Mouse (Mus musculus): ENCODE results near the gene Bms1. TPM values are rescaled to one million over a fixed set of nuclear protein-coding genes. Genes with fewer than 3 reads are reported as not detected.

The Bms1 gene
- total RNA-seq, 2 experiments from 2014 or later, result 23.2 to 27.0 TPM

DNA sequence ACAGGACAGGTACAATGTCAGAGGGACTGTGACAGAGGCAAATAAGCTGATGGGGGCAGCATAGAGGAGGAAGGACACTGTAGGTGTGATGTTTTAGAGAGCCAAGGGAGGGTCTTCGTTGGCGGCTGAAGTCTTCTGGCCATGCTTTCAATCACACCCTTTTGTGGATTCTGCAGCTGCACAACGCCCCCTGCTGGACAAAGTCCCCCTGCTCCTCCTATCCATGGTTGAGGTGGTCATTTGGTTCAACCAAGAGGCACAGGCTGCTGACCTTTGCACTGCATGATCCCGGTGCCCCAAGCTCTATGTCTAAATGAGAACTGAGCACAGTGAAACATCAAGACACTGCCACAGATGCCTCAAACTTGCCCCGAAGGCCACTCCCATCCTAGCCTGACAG is 46.0 kb downstream of the Bms1 start:
- DNase-seq (ENCODE audit: extremely low spot score in 1 of 2, low spot score in 2 of 2), result peak in 1 of 2 experiments; percentile 61
- intact Hi-C loops (cut with DNase I), result no loop called here

GRCm38 (mm10) chr6:118372794-118373193 is 46.5 kb downstream of the Bms1 start:
- intact Hi-C loops (cut with DNase I), result no loop called here
- DNase-seq (ENCODE audit: extremely low spot score in 1 of 2, low spot score in 2 of 2), result no peak

GRCm38 (mm10) chr6:118367502-118367901 is 51.8 kb downstream of the Bms1 start:
- no peak for DNase-seq (ENCODE audit: extremely low spot score in 1 of 2, low spot score in 2 of 2)
- intact Hi-C loops (cut with DNase I), result no loop called here

DNA sequence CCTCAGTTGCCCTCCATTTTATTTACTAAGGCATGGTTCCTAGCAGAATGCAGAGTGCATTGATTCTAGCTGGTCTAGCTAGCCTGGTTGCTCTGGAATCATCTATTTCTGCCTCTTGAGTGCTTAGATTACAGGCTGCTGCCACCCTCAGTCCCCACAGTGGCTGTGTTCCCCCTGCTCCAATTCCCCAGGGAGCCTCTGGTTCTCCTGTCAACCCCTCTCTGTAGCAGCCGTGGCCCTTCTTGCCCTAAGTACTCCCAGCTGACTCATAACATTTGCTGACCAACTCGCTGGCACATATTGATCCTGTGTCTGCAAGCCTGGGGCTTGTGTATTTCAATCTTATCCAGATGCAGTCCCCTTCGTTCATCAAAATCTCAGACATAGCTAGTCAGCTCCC is 53.1 kb downstream of the Bms1 start:
- DNase-seq (ENCODE audit: extremely low spot score in 1 of 2, low spot score in 2 of 2), result no peak
- intact Hi-C loops (cut with DNase I), result no loop called here

DNA sequence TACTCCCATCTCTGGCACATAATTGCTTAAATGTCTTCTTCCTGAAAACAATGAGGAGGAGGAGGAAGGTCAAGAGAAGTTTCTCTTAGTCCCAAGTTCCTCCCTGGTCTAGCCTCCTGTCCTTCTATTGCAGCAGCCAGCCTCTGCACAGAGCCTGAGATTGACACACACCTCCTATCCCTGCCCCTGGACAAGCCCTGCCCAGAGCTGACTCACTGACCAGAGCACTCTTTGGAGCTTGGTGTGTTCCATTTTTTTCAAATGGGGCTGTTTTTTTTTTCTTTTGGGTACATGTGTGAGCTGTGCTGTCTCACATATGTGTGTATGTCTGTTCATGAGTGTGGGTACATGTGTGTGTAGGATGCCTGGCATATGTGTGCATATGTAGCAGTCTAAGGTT is 53.5 kb downstream of the Bms1 start:
- intact Hi-C loops (cut with DNase I), result no loop called here
- no peak for DNase-seq (ENCODE audit: extremely low spot score in 1 of 2, low spot score in 2 of 2)

- no peak for DNase-seq (ENCODE audit: extremely low spot score in 1 of 2, low spot score in 2 of 2)
- intact Hi-C loops (cut with DNase I), result no loop called here
Observed at GRCm38 (mm10) chr6:118350342-118350741, 68.9 kb downstream of the Bms1 start.

- intact Hi-C loops (cut with DNase I), result no loop called here
- DNase-seq (ENCODE audit: extremely low spot score in 1 of 2, low spot score in 2 of 2), result no peak
Observed at GRCm38 (mm10) chr6:118348186-118348585, 71.1 kb downstream of the Bms1 start.

GRCm38 (mm10) chr6:118347291-118347690 is 72.0 kb downstream of the Bms1 start:
- no peak for DNase-seq (ENCODE audit: extremely low spot score in 1 of 2, low spot score in 2 of 2)
- intact Hi-C loops (cut with DNase I), result no loop called here

DNA sequence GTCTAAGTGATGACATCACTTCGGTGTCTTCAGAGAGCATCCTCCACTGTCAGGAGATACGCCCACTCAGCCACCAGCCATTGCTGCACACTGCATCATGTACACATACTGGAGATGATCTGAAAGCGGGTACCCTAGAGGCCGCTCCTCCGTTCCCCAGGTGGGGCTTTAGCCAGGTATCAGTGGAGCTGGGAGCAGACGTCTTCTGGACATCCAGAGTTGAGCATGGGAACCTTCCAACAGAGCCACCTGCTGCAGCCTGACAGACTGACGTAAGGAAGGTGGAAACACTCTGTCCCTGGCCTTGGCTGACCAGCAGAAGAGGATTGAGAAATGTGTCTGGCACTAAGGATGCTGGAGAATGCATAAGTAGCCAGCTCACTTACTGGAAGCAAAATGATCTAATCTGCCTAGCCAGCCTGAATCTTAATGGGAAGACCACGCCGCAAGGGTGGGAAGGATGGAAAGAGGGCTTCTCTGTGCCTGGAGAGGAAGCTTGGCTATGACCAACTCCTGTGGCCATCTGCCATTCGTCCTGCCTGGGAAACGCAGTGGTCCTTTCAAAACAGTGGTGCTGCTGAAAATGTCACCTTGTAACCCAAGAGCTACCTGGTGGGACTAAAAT is 77.3 kb downstream of the Bms1 start:
- DNase-seq (ENCODE audit: extremely low spot score in 1 of 2, low spot score in 2 of 2), result no peak
- intact Hi-C loops (cut with DNase I), result no loop called here

GRCm38 (mm10) chr6:118337660-118338059 is 81.6 kb downstream of the Bms1 start:
- DNase-seq (ENCODE audit: extremely low spot score in 1 of 2, low spot score in 2 of 2), result no peak
- intact Hi-C loops (cut with DNase I), result no loop called here

DNA sequence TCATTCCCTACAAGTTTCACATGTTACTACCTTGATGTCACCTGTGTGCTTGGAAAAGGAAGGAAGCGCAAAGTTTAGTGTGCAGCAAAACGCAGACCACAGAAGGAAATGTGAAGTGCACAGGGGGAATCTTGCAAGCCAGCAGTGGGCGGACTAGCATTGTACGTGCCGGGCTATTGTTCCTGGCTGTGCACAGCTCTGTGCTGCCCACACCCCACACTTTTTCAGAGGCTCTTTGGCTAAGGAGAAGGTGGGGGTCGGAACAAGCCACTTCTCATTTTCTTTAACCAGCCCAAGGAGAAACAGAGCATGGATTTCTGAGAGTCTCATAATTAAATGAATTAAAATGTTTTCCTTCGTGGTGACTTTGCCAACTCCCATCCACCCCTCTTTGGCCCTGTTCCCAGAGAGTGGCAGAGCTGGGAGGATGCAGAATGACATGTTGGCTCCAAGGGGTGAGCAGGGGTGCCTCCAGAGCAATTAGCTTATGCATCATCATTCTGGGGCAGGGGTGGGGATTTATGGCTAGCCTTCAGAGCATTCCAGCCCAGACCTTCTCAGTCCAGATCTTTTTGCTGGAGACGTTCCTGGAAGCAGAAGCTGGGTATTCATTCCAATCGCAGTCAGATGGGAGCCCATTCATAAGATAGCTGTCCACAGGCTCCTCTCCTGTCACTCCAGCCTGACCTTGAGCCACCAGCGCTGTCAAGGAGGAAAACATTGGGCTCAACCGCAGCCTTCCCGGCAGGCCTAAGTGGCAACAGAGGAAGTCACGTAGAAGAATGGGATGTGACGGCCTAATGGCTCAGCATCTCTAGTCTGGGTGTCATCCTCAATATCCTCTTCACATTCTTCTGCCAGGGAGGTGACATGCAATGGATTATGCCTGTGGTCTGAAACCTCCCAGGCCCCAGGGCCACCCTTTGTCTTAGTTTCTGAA is 82.5 kb downstream of the Bms1 start:
- DNase-seq (ENCODE audit: extremely low spot score in 1 of 2, low spot score in 2 of 2), result no peak
- intact Hi-C loops (cut with DNase I), result no loop called here

GRCm38 (mm10) chr6:118335934-118336450 is 83.3 kb downstream of the Bms1 start:
- intact Hi-C loops (cut with DNase I), result no loop called here

DNA sequence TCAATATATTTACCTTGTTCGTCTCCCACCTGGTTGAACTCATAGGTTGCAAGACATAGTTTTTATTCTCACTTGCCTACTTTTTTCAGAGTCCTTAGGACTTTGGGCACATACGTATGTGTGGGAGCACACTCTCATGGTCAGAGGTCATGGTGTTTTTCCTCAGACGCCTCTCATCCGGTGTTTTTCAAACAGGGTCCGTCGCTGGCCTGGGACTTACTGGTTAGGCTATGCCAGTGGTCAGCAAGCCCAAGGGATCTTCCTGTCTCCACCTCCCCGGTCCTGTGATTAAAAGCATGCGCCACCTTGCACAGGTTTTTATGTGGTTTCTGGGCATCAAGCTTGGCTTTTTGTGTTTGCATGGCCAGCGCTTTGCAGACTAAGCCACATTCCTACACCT is 85.4 kb downstream of the Bms1 start:
- intact Hi-C loops (cut with DNase I), result no loop called here
- no peak for DNase-seq (ENCODE audit: extremely low spot score in 1 of 2, low spot score in 2 of 2)

More at GRCm38 (mm10) chr6:118335934-118336450, 83.3 kb downstream of the Bms1 start:
- no peak for DNase-seq (ENCODE audit: extremely low spot score in 1 of 2, low spot score in 2 of 2)

Small RNA genes lying within 50 kb of the gene (microRNA-seq; reads per million reads assigned to microRNA genes)
- not detected for gene Gm25953

Other genes with a start within 250 kb of the Bms1 start
- gene Ret, start 221.8 kb downstream of the Bms1 start, total RNA-seq (2021), result 1 to 10 TPM; 7.1 to 8.5 TPM
- 10 to 100 TPM; 18.2 TPM for gene Zfp248, start 36.1 kb upstream of the Bms1 start, total RNA-seq (2021)
- 10 to 100 TPM; 17.9 to 19.2 TPM for gene Zfp9, start 59.8 kb upstream of the Bms1 start, total RNA-seq (2021)
- 1 to 10 TPM; 7.7 to 7.9 TPM for gene Ankrd26, start 142.8 kb upstream of the Bms1 start, total RNA-seq (2021)